Mouse (Mus musculus) stomach, postnatal 0 days (tissue): Measurements from ENCODE around the gene Grid1. TPM values are rescaled to one million over a fixed set of nuclear protein-coding genes. Genes with fewer than 3 reads are reported as not detected.

Experiments used
- ATAC-seq: fragments of 200-750 bp; cut with Nextera tagmentation; 2 replicates; pipeline ENCODE4 v1.8.0; 2017; ENCODE audit not compliant: low FRiP score, low TSS enrichment
- DNase-seq: peaks from one replicate; pipeline ENCODE4 v3.0.0-alpha.2; 2016; ENCODE audit warnings: low spot score
- H3K27ac ChIP-seq: fragments of 300-500 bp; sonication (generic); replicated peaks from 2 replicates; pipeline ENCODE4 v1.5.1; 2014; ENCODE audit warnings: mild to moderate bottlenecking, control low read depth
- H3K27me3 ChIP-seq: fragments of 300-500 bp; sonication (generic); 2 replicates; pipeline ENCODE4 v1.6.1; 2014; ENCODE audit warnings: low read length; ENCODE audit not compliant: control insufficient read depth, insufficient read depth
- H3K36me3 ChIP-seq: fragments of 300-500 bp; sonication (generic); 2 replicates; pipeline ENCODE4 v1.6.1; 2014; ENCODE audit warnings: low read length, mixed read lengths; ENCODE audit not compliant: control insufficient read depth, insufficient read depth
- H3K4me1 ChIP-seq: fragments of 300-500 bp; sonication (generic); replicated peaks from 2 replicates; pipeline ENCODE4 v1.6.1; 2014; ENCODE audit warnings: antibody characterized with exemption; ENCODE audit not compliant: control insufficient read depth, insufficient read depth
- H3K4me2 ChIP-seq: fragments of 300-500 bp; sonication (generic); replicated peaks from 2 replicates; pipeline ENCODE4 v1.6.1; 2014; ENCODE audit warnings: low read depth, mild to moderate bottlenecking, control low read depth, moderate library complexity
- H3K4me3 ChIP-seq: fragments of 300-500 bp; sonication (generic); 2 replicates; pipeline ENCODE4 v1.5.1; 2014; ENCODE audit warnings: low read depth, low read length, control low read depth
- H3K9ac ChIP-seq: fragments of 300-500 bp; sonication (generic); 2 replicates; pipeline ENCODE4 v1.6.1; 2014; ENCODE audit warnings: mild to moderate bottlenecking, low read length, control low read depth, mixed read lengths
- H3K9me3 ChIP-seq: fragments of 300-500 bp; sonication (generic); 2 replicates; pipeline ENCODE4 v1.6.1; 2016; ENCODE audit warnings: low read length; ENCODE audit not compliant: control insufficient read depth
- CTCF ChIP-seq: IDR thresholded peaks from 2 replicates; pipeline ENCODE4 v1.5.1; 2016; ENCODE audit warnings: antibody characterized with exemption, low read depth, mild to moderate bottlenecking, moderate library complexity
- EP300 ChIP-seq: optimal IDR thresholded peaks from 2 replicates; pipeline ENCODE3; 2016; ENCODE audit warnings: antibody characterized with exemption
- WGBS: fragments of 180-500 bp; shearing (Covaris S2); extraction: QIAGEN DNeasy Blood & Tissue Kit; methylation state at CpG from one replicate; pipeline ENCODE4 v1.1.7; 2014; 5-methylcytosine and 5-hydroxymethylcytosine counted together
- polyA plus RNA-seq: library from polyadenylated mRNA; unstranded; fragments of >200 nt; fragmentation: Nextera tagmentation; extraction: Ambion mirVana; gene quantifications from 2 replicates; pipeline ENCODE4 v1.2.1, GENCODE M21; 2015

The Grid1 gene
- polyA plus RNA-seq, 1 experiment from 2014 or later, result 0.34 TPM

- no peaks in the 10 kb centered on the region for H3K9me3 ChIP-seq
- ATAC-seq (no peak), DNase-seq (no peak)
- no peaks in the 10 kb centered on the region for H3K27me3 ChIP-seq
- H3K9ac ChIP-seq, result no peak overlapping the region
- no peaks in the 10 kb centered on the region for H3K4me1 ChIP-seq
- H3K4me2 ChIP-seq, result no peak overlapping the region
- 69% methylated on average over 6 of the region's 6 CpGs for WGBS
- H3K4me3 ChIP-seq, result no peak overlapping the region
- no peak for TF ChIP-seq CTCF
- no peak for TF ChIP-seq EP300
- H3K36me3 ChIP-seq, result no peaks in the 10 kb centered on the region
- no peak overlapping the region for H3K27ac ChIP-seq
Measured at GRCm38 (mm10) chr14:35468254-35468653, 648.3 kb downstream of the Grid1 start.

- DNase-seq (no peak), ATAC-seq (no peak)
- Histone ChIP-seq H3K4me1 (no peaks in the 10 kb centered on the region), H3K9ac (no peak overlapping the region), H3K27me3 (no peaks in the 10 kb centered on the region), H3K4me2 (no peak overlapping the region), H3K4me3 (no peak overlapping the region), H3K27ac (no peak overlapping the region), H3K9me3 (no peaks in the 10 kb centered on the region), H3K36me3 (no peaks in the 10 kb centered on the region)
- TF ChIP-seq CTCF (no peak), EP300 (no peak)
- WGBS, result 71% methylated on average over 2 of the region's 2 CpGs
Measured at GRCm38 (mm10) chr14:35486017-35486416, 666.1 kb downstream of the Grid1 start.

- no peak overlapping the region for H3K4me3 ChIP-seq
Measured at GRCm38 (mm10) chr14:35502324-35502723, 682.4 kb downstream of the Grid1 start.

GRCm38 (mm10) chr14:35519402-35519801 lies 699.5 kb downstream of the Grid1 start:
- Histone ChIP-seq H3K27ac (no peak overlapping the region), H3K4me2 (no peak overlapping the region), H3K9me3 (no peaks in the 10 kb centered on the region), H3K9ac (no peak overlapping the region), H3K4me1 (no peaks in the 10 kb centered on the region), H3K4me3 (no peak overlapping the region), H3K36me3 (no peaks in the 10 kb centered on the region), H3K27me3 (no peaks in the 10 kb centered on the region)
- DNase-seq (no peak), ATAC-seq (no peak)
- TF ChIP-seq EP300, result no peak
- TF ChIP-seq CTCF, result no peak

More at GRCm38 (mm10) chr14:35502324-35502723, 682.4 kb downstream of the Grid1 start:
- Histone ChIP-seq H3K9ac (no peak overlapping the region), H3K4me2 (no peak overlapping the region), H3K27me3 (no peaks in the 10 kb centered on the region), H3K36me3 (no peaks in the 10 kb centered on the region), H3K9me3 (no peaks in the 10 kb centered on the region), H3K27ac (no peak overlapping the region), H3K4me1 (no peaks in the 10 kb centered on the region)
- ATAC-seq (no peak), DNase-seq (no peak)
- TF ChIP-seq CTCF (no peak), EP300 (no peak)
- WGBS, result 44% methylated on average over 4 of the region's 5 CpGs

GRCm38 (mm10) chr14:35538835-35539234 lies 718.9 kb downstream of the Grid1 start:
- Histone ChIP-seq H3K4me2 (no peak overlapping the region), H3K4me1 (no peaks in the 10 kb centered on the region), H3K27ac (no peak overlapping the region), H3K4me3 (no peak overlapping the region), H3K27me3 (no peaks in the 10 kb centered on the region), H3K9ac (no peak overlapping the region), H3K36me3 (no peaks in the 10 kb centered on the region), H3K9me3 (no peaks in the 10 kb centered on the region)
- ATAC-seq (no peak), DNase-seq (no peak)
- TF ChIP-seq CTCF (no peak), EP300 (no peak)
- 57% methylated on average over 3 of the region's 3 CpGs for WGBS

GRCm38 (mm10) chr14:35541254-35541991 lies 721.5 kb downstream of the Grid1 start:
- DNase-seq (no peak), ATAC-seq (no peak)
- Histone ChIP-seq H3K27ac (no peak overlapping the region), H3K27me3 (no peaks in the 10 kb centered on the region), H3K9ac (no peak overlapping the region), H3K4me2 (no peak overlapping the region), H3K4me1 (no peaks in the 10 kb centered on the region), H3K4me3 (no peak overlapping the region), H3K36me3 (no peaks in the 10 kb centered on the region), H3K9me3 (no peaks in the 10 kb centered on the region)
- TF ChIP-seq CTCF, result no peak
- no peak for TF ChIP-seq EP300
- WGBS, result 62% methylated on average over 4 of the region's 4 CpGs
